Mouse (Mus musculus) heart, adult 2 months (tissue): Measurements from ENCODE around the gene Tmppe.

ENCODE experiments used
- CTCF ChIP-seq: fragments of 200-600 bp; IDR thresholded peaks from 2 replicates; pipeline ENCODE4 v1.8.1; 2022; ENCODE audit warnings: antibody characterized with exemption, mild to moderate bottlenecking, moderate library complexity
- EP300 ChIP-seq: fragments of 200-500 bp; IDR thresholded peaks from 2 replicates; pipeline ENCODE4 v1.6.1; 2011; ENCODE audit warnings: low read depth, low read length, control low read depth; ENCODE audit not compliant: insufficient read depth
- POLR2A ChIP-seq: fragments of 200-500 bp; IDR thresholded peaks from 2 replicates; pipeline ENCODE4 v1.6.1; 2011; ENCODE audit warnings: mild to moderate bottlenecking, low read depth, low read length, control low read depth; ENCODE audit not compliant: insufficient read depth

GRCm38 (mm10) chr9:114449120-114449754, 48.3 kb downstream of the Tmppe start:
- TF ChIP-seq EP300 (no peak), POLR2A (no peak), CTCF (no peak)
